In the genomic region with DNA sequence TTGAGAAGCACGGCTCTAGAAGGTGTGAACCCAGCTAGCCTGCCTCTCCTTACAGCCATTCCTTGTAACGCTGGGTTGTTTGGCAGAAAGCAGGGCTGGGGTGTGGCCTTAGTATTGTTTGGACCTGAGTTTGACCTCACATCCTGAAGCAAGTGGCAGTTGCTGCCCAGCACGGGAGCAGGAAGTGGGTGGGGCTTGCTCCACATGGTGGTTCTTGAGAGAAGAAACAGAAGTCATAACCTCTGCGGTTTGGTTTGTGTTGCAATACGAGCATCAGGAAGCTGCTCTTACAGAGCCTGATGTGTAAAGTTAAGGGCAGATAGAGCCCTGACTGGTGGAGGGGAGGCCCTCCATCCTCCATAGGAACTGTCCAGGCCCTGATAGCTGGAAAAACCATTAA, we compare ENCODE assay signal across 9 mouse cellular contexts. TPM values are rescaled to one million over a fixed set of nuclear protein-coding genes. Genes with fewer than 3 reads are reported as not detected.
DNase-seq lines count a peak whose midpoint lies in the region; ATAC-seq lines count a peak whose summit lies in the region.
"Had no signal": no experiment of that assay in that cellular context is flagged by ENCODE, and none has a peak within 500 bp of the region (broad histone marks: within the 10 kb centered on the region; RNA-seq: fewer than 3 reads in every experiment).

No protein-coding gene starts in this region.

- H3K4me1 ChIP-seq in liver, embryonic 13.5 days (replicated peaks) = peaks cover 36% of the 10 kb centered on the region

- peak overlapping the region; percentile 30 for H3K27ac ChIP-seq in liver, embryonic 13.5 days
- H3K27ac ChIP-seq: embryonic facial prominence, embryonic 15.5 days had no signal

- no peak overlapping the region for H3K4me3 ChIP-seq in liver, embryonic 13.5 days (replicated peaks)
- H3K4me3 ChIP-seq: embryonic facial prominence, embryonic 15.5 days had no signal

- no peaks in the 10 kb centered on the region for H3K9me3 ChIP-seq in liver, embryonic 13.5 days (replicated peaks)
- H3K9me3 ChIP-seq: embryonic facial prominence, embryonic 15.5 days had no signal

- no peak overlapping the region for H3K9ac ChIP-seq in liver, embryonic 13.5 days
- H3K9ac ChIP-seq: embryonic facial prominence, embryonic 15.5 days had no signal

- peak; percentile 51 to 83 for DNase-seq in urinary bladder, adult 18-20 months (ENCODE audit: low spot score in 2 of 2)
- no peak for DNase-seq in urinary bladder, adult 2 months (ENCODE audit: low spot score)
- peak; percentile 53 for DNase-seq in embryo, embryonic 9.5 days (ENCODE audit: extremely low spot score)
- DNase-seq in heart, postnatal 36 days = peak; percentile 68 to 77
- DNase-seq in liver, embryonic 13.5 days = peak; percentile 56
- DNase-seq in spleen, adult 12 weeks (ENCODE audit: low spot score) = peak; percentile 69
- DNase-seq in cerebellum, adult 8-10 months = no peak
- no peak for DNase-seq in right cerebral cortex, postnatal 36 days (ENCODE audit: low spot score in 2 of 2)

- ATAC-seq in liver, embryonic 13.5 days (ENCODE audit: low read depth) = peak; percentile 60

- 0 out of 2 replicates have a peak, but pooled peaks cover 2% of the 10 kb centered on the region for H3K27me3 ChIP-seq in liver, embryonic 13.5 days
- H3K27me3 ChIP-seq: embryonic facial prominence, embryonic 15.5 days had no signal

- H3K4me2 ChIP-seq in liver, embryonic 13.5 days = 0 out of 2 replicates have a peak overlapping the region, but pooled peaks have one; percentile 0
- H3K4me2 ChIP-seq: embryonic facial prominence, embryonic 15.5 days had no signal

- H3K36me3 ChIP-seq in liver, embryonic 13.5 days = no peaks in the 10 kb centered on the region
- H3K36me3 ChIP-seq: embryonic facial prominence, embryonic 15.5 days had no signal

- 2% methylated on average over 5 of the region's 5 CpGs for whole genome bisulfite sequencing in liver, embryonic 13.5 days (ENCODE audit: insufficient replicate concordance)

- intact Hi-C loops in heart, postnatal 36 days (cut with DNase I) = no loop called here

RNA-seq across cellular contexts. Expression of a gene that starts 17.8 kb away (rescaled TPM):
- 24.7 and 25.4 TPM in 2 replicates for polyA plus RNA-seq in urinary bladder, adult 2 months (2012; rRNA removed)
- 10 to 100 TPM; 24.5 to 27.8 TPM for total RNA-seq in heart, postnatal 36 days (2021)
- polyA plus RNA-seq in liver, embryonic 13.5 days (2015; fragmentation: Nextera tagmentation; extraction: Ambion mirVana) = 247 and 315 TPM in 2 replicates

Comparison
In these comparisons a context has a peak if more than half of its experiments do, and no peak if none do; other contexts are left out.
1. DNase-seq: peak in urinary bladder, adult 18-20 months (2 of 2), embryo, embryonic 9.5 days (single experiment), heart, postnatal 36 days (2 of 2), liver, embryonic 13.5 days (single experiment) and spleen, adult 12 weeks (single experiment); none in urinary bladder, adult 2 months (single experiment), cerebellum, adult 8-10 months (single experiment) and right cerebral cortex, postnatal 36 days (0 of 2).